Mouse (Mus musculus) C2C12 (cell line): ENCODE results near the gene Rfx3.

Source experiments
- CTCF ChIP-seq: IDR thresholded peaks from one replicate; pipeline ENCODE4 v1.5.1; 2011; ENCODE audit not compliant: control insufficient read depth, insufficient read depth, insufficient read length
- FOSL1 ChIP-seq: IDR thresholded peaks from one replicate; pipeline ENCODE4 v1.8.0; 2011; ENCODE audit warnings: mild to moderate bottlenecking, low read length; ENCODE audit not compliant: poor library complexity, insufficient read depth, severe bottlenecking
- MAX ChIP-seq: IDR thresholded peaks from one replicate; pipeline ENCODE4 v1.6.1; 2011; ENCODE audit warnings: mild to moderate bottlenecking, control low read depth
- MYOG ChIP-seq: IDR thresholded peaks from one replicate; pipeline ENCODE4 v1.6.1; 2011; ENCODE audit not compliant: control insufficient read depth, insufficient read length; ENCODE audit errors: extremely low read depth

GRCm38 (mm10) chr19:27760309-27760708, 250.7 kb downstream of the Rfx3 start:
- no peak for TF ChIP-seq CTCF
- TF ChIP-seq MYOG: no peak
- no peak for TF ChIP-seq MAX
- TF ChIP-seq FOSL1: no peak
